In genomic region chr19:5846557-5847305, GRCm38 (mm10) we compare ENCODE assay signal across 8 mouse cellular contexts. TPM values are rescaled to one million over a fixed set of nuclear protein-coding genes. Genes with fewer than 3 reads are reported as not detected.
DNase-seq lines count a peak whose midpoint lies in the region; ATAC-seq and TF ChIP-seq lines count a peak whose summit lies in the region.

No protein-coding gene starts in this region.

- peaks cover 53% of the 10 kb centered on the region for H3K4me1 ChIP-seq in hindbrain, embryonic 16.5 days (ENCODE audit: control insufficient read depth, insufficient read depth, low read depth, low read length)

- H3K4me3 ChIP-seq in gastrocnemius, adult 2 months: peak overlapping the region; percentile 94
- peak overlapping the region; percentile 21 for H3K4me3 ChIP-seq in hindbrain, embryonic 16.5 days (ENCODE audit: low read length)

- DNase-seq in T-cell, adult 2 months (ENCODE audit: low spot score): peak; percentile 73
- peak; percentile 86 to 88 for DNase-seq in cerebellum, postnatal 36 days
- DNase-seq in gastrocnemius, adult 2 months: peak; percentile 92
- peak; percentile 87 to 91 for DNase-seq in left cerebral cortex, adult 18-20 months (ENCODE audit: low spot score in 2 of 2)
- DNase-seq in lung, postnatal 4 days: peak; percentile 92 to 96
- peak; percentile 98 for DNase-seq in retina, postnatal 1 day
- DNase-seq in urinary bladder, adult 2 months (ENCODE audit: low spot score): peak; percentile 69

- H3K27me3 ChIP-seq in hindbrain, embryonic 16.5 days (replicated peaks; ENCODE audit: control insufficient read depth, insufficient read depth, low read length): no peaks in the 10 kb centered on the region

- no peak for TF ChIP-seq CTCF in gastrocnemius, adult 2 months (IDR thresholded peaks at IDR 0.05)

- H3K27ac ChIP-seq in gastrocnemius, adult 2 months: peak overlapping the region; percentile 98
- H3K27ac ChIP-seq in hindbrain, embryonic 16.5 days (ENCODE audit: low read depth, low read length): peak overlapping the region; percentile 94

- WGBS in hindbrain, embryonic 16.5 days: 1% methylated on average over 16 of the region's 16 CpGs

- intact Hi-C loops in gastrocnemius, adult 2 months (cut with DNase I): no loop called here

- peak overlapping the region; percentile 61 for H3K4me2 ChIP-seq in hindbrain, embryonic 16.5 days (ENCODE audit: low read length)

- H3K36me3 ChIP-seq in hindbrain, embryonic 16.5 days (ENCODE audit: control insufficient read depth, insufficient read depth, low read length): no peaks in the 10 kb centered on the region

- H3K9ac ChIP-seq in hindbrain, embryonic 16.5 days (ENCODE audit: low read depth, low read length): peak overlapping the region; percentile 58

- H3K9me3 ChIP-seq in hindbrain, embryonic 16.5 days (ENCODE audit: control insufficient read depth, low read length): no peaks in the 10 kb centered on the region

- ATAC-seq in hindbrain, embryonic 16.5 days: peak; percentile 87

RNA-seq across cellular contexts. Expression of gene Frmd8, which starts 28.3 kb away (rescaled TPM):
- 1 to 10 TPM; 3.4 to 4.0 TPM for total RNA-seq in gastrocnemius, adult 2 months (2021)
- 18.1 and 20.1 TPM in 2 replicates for polyA plus RNA-seq in hindbrain, embryonic 16.5 days (2015; fragmentation: Nextera tagmentation; extraction: Ambion mirVana)
- total RNA-seq in left cerebral cortex, adult 18-20 months (2021): 10 to 100 TPM; 13.5 to 13.6 TPM
- 20.7 and 21.6 TPM in 2 replicates for polyA plus RNA-seq in urinary bladder, adult 2 months (2012; rRNA removed)

RNA-seq across cellular contexts. Expression of gene Slc25a45, which starts 30.9 kb away (rescaled TPM):
- under 1 TPM; 0.79 to 0.84 TPM for total RNA-seq in gastrocnemius, adult 2 months (2021)
- 2.2 and 2.6 TPM in 2 replicates for polyA plus RNA-seq in hindbrain, embryonic 16.5 days (2015; fragmentation: Nextera tagmentation; extraction: Ambion mirVana)
- total RNA-seq in left cerebral cortex, adult 18-20 months (2021): 1 to 10 TPM; 2.3 to 3.2 TPM
- 19.2 and 25.1 TPM in 2 replicates for polyA plus RNA-seq in urinary bladder, adult 2 months (2012; rRNA removed)

RNA-seq across cellular contexts. Expression of gene Tigd3, which starts 47.2 kb away (rescaled TPM):
- under 1 TPM; 0.10 to 0.20 TPM for total RNA-seq in gastrocnemius, adult 2 months (2021)
- 10.0 and 10.2 TPM in 2 replicates for polyA plus RNA-seq in hindbrain, embryonic 16.5 days (2015; fragmentation: Nextera tagmentation; extraction: Ambion mirVana)
- total RNA-seq in left cerebral cortex, adult 18-20 months (2021): 1 to 10 TPM; 4.1 to 4.2 TPM
- 0.69 and 0.87 TPM in 2 replicates for polyA plus RNA-seq in urinary bladder, adult 2 months (2012; rRNA removed)

Comparison
In these comparisons a context has a peak if more than half of its experiments do, and no peak if none do; other contexts are left out.
1. Peak in every context shown above with its lines: DNase-seq, ATAC-seq, H3K4me3 ChIP-seq and H3K27ac ChIP-seq.
2. RNA of gene Tigd3, which starts 47.2 kb away (total RNA-seq): 4.1 to 4.2 TPM in left cerebral cortex, adult 18-20 months; 0.10 to 0.20 TPM in gastrocnemius, adult 2 months; every median in the first group is over 4 times any median in the second.